Mouse (Mus musculus) neural tube, embryonic 14.5 days (tissue): ENCODE data around the gene Gna15. TPM values are rescaled to one million over a fixed set of nuclear protein-coding genes. Genes with fewer than 3 reads are reported as not detected.
A peak's percentile ranks its signal among the peaks of the same experiment; 100 is the strongest.

ENCODE experiments used
- ATAC-seq: fragments of 200-750 bp; cut with Nextera tagmentation; 2 replicates; pipeline ENCODE4 v1.8.0; 2017; ENCODE audit warnings: low read depth, mild to moderate bottlenecking, moderate TSS enrichment, moderate library complexity
- H3K27ac ChIP-seq: fragments of 300-500 bp; sonication (generic); 2 replicates; pipeline ENCODE4 v1.5.1; 2014; ENCODE audit warnings: low read depth, mild to moderate bottlenecking, control low read depth, low read length, moderate library complexity, mixed read lengths
- H3K27me3 ChIP-seq: fragments of 300-500 bp; sonication (generic); 2 replicates; pipeline ENCODE4 v1.6.1; 2014; ENCODE audit warnings: low read length; ENCODE audit not compliant: control insufficient read depth, insufficient read depth
- H3K36me3 ChIP-seq: fragments of 300-500 bp; sonication (generic); 2 replicates; pipeline ENCODE4 v1.6.1; 2014; ENCODE audit warnings: low read length, mixed read lengths; ENCODE audit not compliant: control insufficient read depth, insufficient read depth
- H3K4me1 ChIP-seq: fragments of 300-500 bp; sonication (generic); 2 replicates; pipeline ENCODE4 v1.6.1; 2014; ENCODE audit warnings: low read length; ENCODE audit not compliant: control insufficient read depth, insufficient read depth
- H3K4me2 ChIP-seq: fragments of 300-500 bp; sonication (generic); 2 replicates; pipeline ENCODE4 v1.6.1; 2014; ENCODE audit warnings: mild to moderate bottlenecking, low read depth, low read length, control low read depth
- H3K4me3 ChIP-seq: fragments of 300-500 bp; sonication (generic); 2 replicates; pipeline ENCODE4 v1.5.1; 2014; ENCODE audit warnings: low read depth, low read length, control low read depth, mixed read lengths
- H3K9ac ChIP-seq: fragments of 300-500 bp; sonication (generic); replicated peaks from 2 replicates; pipeline ENCODE4 v1.6.1; 2014; ENCODE audit warnings: low read depth, mild to moderate bottlenecking, control low read depth, low read length, mixed read lengths
- H3K9me3 ChIP-seq: fragments of 300-500 bp; sonication (generic); 2 replicates; pipeline ENCODE4 v1.6.1; 2016; ENCODE audit warnings: low read length; ENCODE audit not compliant: control insufficient read depth
- WGBS: fragments of 180-500 bp; shearing (Covaris S2); extraction: QIAGEN DNeasy Blood & Tissue Kit; methylation state at CpG from one replicate; pipeline ENCODE4 v1.1.7; 2014; 5-methylcytosine and 5-hydroxymethylcytosine counted together
- polyA plus RNA-seq: library from polyadenylated mRNA; unstranded; fragments of >200 nt; fragmentation: Nextera tagmentation; extraction: Ambion mirVana; gene quantifications from 2 replicates; pipeline ENCODE4 v1.2.1, GENCODE M21; 2014

The Gna15 gene
- polyA plus RNA-seq, 1 experiment from 2014 or later: 0.40 TPM

DNA sequence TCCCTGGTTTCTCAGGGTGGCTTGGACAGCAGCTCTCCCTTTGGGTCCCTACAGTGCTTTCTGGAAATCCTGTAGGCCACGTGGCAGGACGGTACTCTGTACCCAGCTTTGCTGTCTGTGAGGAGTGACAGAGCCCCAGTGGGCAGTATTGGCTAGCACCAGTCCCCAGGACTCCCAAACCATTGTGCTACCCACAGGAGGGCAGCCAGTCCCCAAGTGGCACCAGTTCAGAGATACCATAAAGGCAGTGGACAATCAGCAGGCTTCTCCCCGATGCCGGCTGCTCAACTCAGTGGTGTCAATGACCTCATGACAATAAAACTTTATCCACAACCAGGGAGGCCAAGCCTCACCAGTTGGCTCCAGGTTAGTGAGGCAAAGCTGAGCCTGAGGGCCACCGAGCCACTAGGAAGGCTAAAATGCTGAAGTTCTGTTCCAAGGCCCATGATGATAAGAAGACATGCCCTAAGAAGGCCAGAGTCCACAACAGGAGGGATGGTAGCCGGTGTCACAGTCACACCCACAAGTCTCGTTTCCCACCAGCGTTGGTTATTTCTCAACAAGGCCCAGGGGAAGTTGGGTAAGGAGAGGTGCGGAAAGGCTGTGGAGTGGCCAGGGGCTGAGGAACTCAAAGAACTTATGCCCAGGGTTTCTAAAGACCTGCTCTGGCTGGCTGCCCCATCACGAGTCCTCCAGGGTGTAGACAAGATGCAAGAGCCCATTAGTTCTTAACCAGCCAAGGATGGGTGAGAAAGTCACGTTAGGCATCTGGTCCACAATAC, 29.6 kb downstream of the Gna15 start:
- H3K27me3 ChIP-seq: no peaks in the 10 kb centered on the region
- no peaks in the 10 kb centered on the region for H3K9me3 ChIP-seq
- peak overlapping the region; percentile 76; the same call in 1 of the 2 replicates for H3K9ac ChIP-seq
- peaks cover 19% of the 10 kb centered on the region for H3K4me1 ChIP-seq
- H3K4me3 ChIP-seq: no peak overlapping the region
- 88% methylated on average over 11 of the region's 11 CpGs for WGBS
- peaks cover 26% of the 10 kb centered on the region for H3K36me3 ChIP-seq
- peak overlapping the region; percentile 92; the same call in 1 of the 2 replicates for H3K4me2 ChIP-seq
- ATAC-seq: no peak
- no peak overlapping the region for H3K27ac ChIP-seq

DNA sequence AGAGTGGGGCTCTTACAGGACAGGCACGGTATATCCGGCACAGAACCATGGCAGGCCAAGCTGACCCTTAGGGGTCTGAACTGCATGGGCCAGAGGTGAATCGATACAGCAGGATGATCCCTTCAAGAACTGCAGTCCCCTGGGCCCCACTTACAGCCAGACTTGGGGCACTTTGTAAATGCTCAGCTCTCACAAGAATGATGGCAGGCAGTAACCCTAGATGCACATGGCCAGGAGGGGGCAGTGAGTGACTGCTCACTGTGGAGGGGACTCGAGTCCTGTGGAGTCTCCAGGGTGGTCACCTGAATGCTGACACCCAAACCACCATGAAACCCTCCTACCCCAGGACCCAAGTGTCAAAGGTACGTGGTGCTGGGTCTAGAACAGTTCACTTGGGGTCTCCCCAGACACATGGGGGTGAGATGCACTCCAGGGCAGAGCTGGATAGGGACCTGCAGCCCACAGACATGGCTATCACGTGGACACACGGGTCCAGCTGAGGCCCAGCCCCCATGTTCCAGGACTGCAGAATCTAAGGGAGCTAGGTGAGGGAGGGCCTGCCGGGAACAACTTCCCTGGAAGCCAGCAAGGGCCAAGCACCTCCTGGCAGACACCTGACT, 30.3 kb downstream of the Gna15 start:
- no peak overlapping the region for H3K9ac ChIP-seq
- H3K4me2 ChIP-seq: no peak overlapping the region
- ATAC-seq: no peak
- H3K4me3 ChIP-seq: no peak overlapping the region
- peaks cover 19% of the 10 kb centered on the region for H3K4me1 ChIP-seq
- H3K27me3 ChIP-seq: no peaks in the 10 kb centered on the region
- WGBS: 89% methylated on average over 7 of the region's 8 CpGs
- H3K9me3 ChIP-seq: no peaks in the 10 kb centered on the region
- no peak overlapping the region for H3K27ac ChIP-seq
- peaks cover 33% of the 10 kb centered on the region for H3K36me3 ChIP-seq

DNA sequence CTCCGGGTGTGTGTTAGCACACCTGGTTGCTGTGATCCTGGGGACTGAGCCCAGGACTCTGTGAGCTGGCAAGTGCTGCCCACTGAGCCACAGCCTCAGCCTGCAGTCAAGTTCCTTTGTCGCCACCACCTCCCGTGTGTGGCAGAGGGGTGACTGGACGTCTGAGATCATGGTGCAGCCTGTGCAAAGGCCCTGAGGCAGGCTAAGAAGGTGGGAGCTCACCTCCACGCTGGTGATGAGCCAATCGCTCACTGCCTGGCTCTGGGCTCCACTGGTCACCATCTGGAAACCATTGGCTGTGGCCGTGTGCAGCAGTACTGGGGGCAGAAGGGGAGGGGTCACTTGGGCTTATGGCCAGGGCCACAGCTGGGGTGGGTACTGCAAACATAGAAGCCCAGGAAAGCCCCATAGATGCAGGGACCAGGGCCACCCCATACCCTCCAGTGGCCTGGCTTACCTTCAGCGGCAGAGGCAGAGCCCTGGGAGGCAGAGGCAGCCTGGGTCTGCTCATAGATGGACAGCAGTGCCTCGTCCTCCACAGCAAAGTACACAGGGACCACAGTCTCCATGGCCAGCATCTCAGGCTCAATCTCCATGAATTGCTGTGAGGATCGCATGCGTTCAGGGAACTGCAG, 31.3 kb downstream of the Gna15 start:
- H3K36me3 ChIP-seq: peaks cover 42% of the 10 kb centered on the region
- no peaks in the 10 kb centered on the region for H3K9me3 ChIP-seq
- ATAC-seq: no peak
- H3K4me2 ChIP-seq: no peak overlapping the region
- 88% methylated on average over 11 of the region's 11 CpGs for WGBS
- no peaks in the 10 kb centered on the region for H3K27me3 ChIP-seq
- no peak overlapping the region for H3K27ac ChIP-seq
- no peak overlapping the region for H3K9ac ChIP-seq
- peaks cover 19% of the 10 kb centered on the region for H3K4me1 ChIP-seq
- no peak overlapping the region for H3K4me3 ChIP-seq

DNA sequence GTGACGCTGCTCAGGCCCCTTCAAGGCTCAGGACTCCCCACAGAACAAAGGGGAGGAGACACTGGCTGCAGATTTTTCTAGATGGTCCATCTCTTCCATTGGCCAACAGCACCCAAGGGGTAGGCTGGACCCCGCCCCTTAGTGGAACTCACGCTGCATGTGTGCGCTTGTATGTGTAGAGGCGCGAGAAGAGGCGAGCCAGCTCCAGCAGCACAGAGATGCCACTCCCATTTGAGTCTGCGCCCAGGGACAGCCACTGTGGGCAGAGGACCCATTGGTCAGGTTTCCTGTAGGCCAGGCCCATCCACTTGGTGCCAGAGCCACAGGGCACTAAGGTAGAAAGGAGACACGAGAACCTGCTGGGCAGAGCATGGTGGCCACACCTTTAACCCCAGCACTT, 33.0 kb downstream of the Gna15 start:
- WGBS: 93% methylated on average over 9 of the region's 9 CpGs
- Histone ChIP-seq H3K9ac (no peak overlapping the region), H3K27ac (no peak overlapping the region), H3K4me2 (no peak overlapping the region), H3K36me3 (peaks cover 55% of the 10 kb centered on the region), H3K27me3 (no peaks in the 10 kb centered on the region), H3K9me3 (no peaks in the 10 kb centered on the region), H3K4me1 (peaks cover 12% of the 10 kb centered on the region), H3K4me3 (no peak overlapping the region)
- ATAC-seq: no peak

DNA sequence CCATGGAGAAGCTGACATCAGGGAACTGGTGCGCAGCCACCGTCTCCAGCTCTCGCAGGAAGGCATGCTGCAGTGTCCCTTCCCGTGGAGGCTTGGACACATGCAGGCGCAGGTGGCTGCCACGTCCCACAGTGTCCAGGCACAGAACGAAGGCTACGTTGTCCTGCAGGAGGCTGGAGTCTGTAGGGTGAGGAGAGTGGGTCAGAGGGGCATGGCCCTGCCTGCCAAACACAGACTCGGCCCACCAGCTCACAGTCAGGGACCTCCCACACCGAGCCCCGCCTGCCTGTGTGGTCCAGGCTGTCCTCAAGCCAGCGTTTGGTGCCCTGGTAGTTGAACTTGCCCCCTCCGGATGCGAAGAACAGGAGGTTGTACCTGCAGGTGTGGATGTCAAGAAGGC, 34.1 kb downstream of the Gna15 start:
- Histone ChIP-seq H3K36me3 (peaks cover 55% of the 10 kb centered on the region), H3K9ac (no peak overlapping the region), H3K27ac (no peak overlapping the region), H3K27me3 (no peaks in the 10 kb centered on the region), H3K4me3 (no peak overlapping the region), H3K4me2 (no peak overlapping the region), H3K9me3 (no peaks in the 10 kb centered on the region), H3K4me1 (peaks cover 4% of the 10 kb centered on the region)
- WGBS: 90% methylated on average over 14 of the region's 14 CpGs
- ATAC-seq: no peak

DNA sequence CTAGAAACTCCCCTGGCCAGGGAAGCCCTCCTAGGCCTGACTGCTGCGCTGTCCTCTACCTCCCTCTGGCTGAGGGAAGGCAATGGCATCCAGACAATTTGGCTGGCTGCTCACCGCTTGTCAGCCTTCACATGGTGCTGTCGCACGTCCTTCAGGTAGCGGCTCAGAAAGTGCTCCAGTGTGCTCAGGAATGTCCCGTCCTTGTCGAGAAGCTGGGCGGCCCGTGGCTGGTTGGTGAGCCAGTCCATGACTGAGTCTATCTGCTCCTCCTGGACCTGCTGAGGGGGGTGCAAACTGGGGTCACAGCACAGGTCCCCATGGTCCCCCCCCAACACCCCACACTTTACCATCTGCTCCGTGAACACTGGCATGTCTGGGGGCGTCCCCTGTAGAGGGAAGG, 35.9 kb downstream of the Gna15 start:
- WGBS: 91% methylated on average over 11 of the region's 11 CpGs
- H3K36me3 ChIP-seq: peaks cover 55% of the 10 kb centered on the region
- no peak for ATAC-seq
- H3K4me2 ChIP-seq: no peak overlapping the region
- H3K9me3 ChIP-seq: no peaks in the 10 kb centered on the region
- no peaks in the 10 kb centered on the region for H3K4me1 ChIP-seq
- H3K27ac ChIP-seq: no peak overlapping the region
- no peak overlapping the region for H3K4me3 ChIP-seq
- H3K27me3 ChIP-seq: no peaks in the 10 kb centered on the region
- no peak overlapping the region for H3K9ac ChIP-seq

DNA sequence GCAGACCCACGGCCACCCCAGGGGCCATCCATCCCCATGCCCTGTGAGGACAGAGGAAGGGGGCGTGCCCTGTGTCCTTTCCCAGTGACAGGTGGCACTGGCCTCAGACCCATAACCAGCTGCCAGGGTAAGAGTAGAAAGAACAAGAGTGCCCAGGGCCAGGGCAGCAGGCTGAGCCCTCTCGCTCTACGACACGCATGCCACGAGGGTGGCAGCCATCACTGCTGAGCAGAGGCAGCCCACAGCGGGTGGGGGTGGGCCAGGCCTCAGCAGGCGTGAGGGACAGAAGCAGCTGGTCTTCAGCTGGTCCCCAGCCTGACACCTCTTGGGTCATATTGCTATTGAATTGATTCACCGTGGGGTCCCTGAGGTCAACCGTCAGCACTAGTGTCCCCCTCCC, 37.5 kb downstream of the Gna15 start:
- H3K4me1 ChIP-seq: no peaks in the 10 kb centered on the region
- WGBS: 86% methylated on average over 10 of the region's 10 CpGs
- H3K9me3 ChIP-seq: no peaks in the 10 kb centered on the region
- H3K4me2 ChIP-seq: no peak overlapping the region
- peaks cover 41% of the 10 kb centered on the region for H3K36me3 ChIP-seq
- peaks cover 2% of the 10 kb centered on the region; the same call in 1 of the 2 replicates for H3K27me3 ChIP-seq
- no peak overlapping the region for H3K4me3 ChIP-seq
- H3K9ac ChIP-seq: no peak overlapping the region
- no peak overlapping the region for H3K27ac ChIP-seq
- no peak for ATAC-seq

DNA sequence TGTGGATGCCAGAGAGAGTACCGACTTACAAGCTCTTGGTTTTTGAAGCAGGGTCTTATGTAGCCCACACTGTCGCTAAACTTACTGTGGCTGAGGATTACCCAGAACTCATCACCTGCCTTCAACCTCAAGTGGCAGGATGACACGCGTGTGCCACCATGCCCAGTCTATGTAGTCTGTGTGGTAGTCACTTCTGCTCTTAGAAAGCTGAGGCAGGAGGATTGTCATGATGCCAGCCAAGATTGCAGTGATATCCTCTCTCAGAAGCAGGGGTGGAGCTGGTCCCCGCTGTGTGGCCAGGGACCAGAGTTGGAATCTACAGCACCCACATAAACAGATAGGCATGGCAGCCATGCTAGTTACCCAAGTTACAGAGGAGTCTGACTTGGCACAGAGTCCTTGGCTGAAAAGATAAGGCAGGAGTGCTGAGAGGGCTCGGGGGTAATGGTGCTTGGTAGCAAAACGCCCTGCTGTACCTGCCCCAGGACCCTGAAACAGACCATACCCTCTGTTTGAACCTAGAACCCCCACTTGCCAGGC, 38.5 kb downstream of the Gna15 start:
- Histone ChIP-seq H3K27ac (no peak overlapping the region), H3K9ac (no peak overlapping the region), H3K4me1 (peaks cover 6% of the 10 kb centered on the region), H3K36me3 (peaks cover 39% of the 10 kb centered on the region), H3K4me3 (no peak overlapping the region), H3K4me2 (no peak overlapping the region), H3K27me3 (peaks cover 3% of the 10 kb centered on the region; the same call in 1 of the 2 replicates), H3K9me3 (no peaks in the 10 kb centered on the region)
- 72% methylated on average over 7 of the region's 7 CpGs for WGBS
- ATAC-seq: no peak

DNA sequence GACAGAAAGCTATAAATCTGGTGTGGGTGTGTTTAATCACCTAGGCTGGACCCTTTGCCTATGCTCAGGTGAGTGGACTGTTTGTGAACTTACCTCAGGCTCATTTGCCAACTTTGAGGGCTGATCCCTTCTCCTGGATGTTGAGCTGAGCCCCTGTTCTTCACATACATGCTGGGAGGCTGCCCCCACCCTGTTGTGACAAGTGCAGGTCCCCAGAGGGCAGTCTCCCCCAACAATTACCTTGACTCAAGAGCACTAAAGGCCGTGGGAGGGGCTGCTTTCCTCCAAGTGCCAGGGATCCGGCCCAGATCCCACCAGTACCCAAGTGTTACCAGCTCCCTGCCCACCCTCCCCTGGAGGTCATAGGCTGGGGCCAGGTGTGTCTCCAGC, 39.0 kb downstream of the Gna15 start:
- Histone ChIP-seq H3K27ac (no peak overlapping the region), H3K27me3 (peaks cover 3% of the 10 kb centered on the region; the same call in 1 of the 2 replicates), H3K4me3 (no peak overlapping the region), H3K9ac (no peak overlapping the region; the same call in 1 of the 2 replicates), H3K9me3 (no peaks in the 10 kb centered on the region), H3K4me1 (peaks cover 11% of the 10 kb centered on the region), H3K36me3 (peaks cover 34% of the 10 kb centered on the region), H3K4me2 (no peak overlapping the region)
- 12% methylated on average over 2 of the region's 2 CpGs for whole genome bisulfite sequencing
- no peak for ATAC-seq
